11 mouse cellular contexts compared by ENCODE assay signal in the genomic region with DNA sequence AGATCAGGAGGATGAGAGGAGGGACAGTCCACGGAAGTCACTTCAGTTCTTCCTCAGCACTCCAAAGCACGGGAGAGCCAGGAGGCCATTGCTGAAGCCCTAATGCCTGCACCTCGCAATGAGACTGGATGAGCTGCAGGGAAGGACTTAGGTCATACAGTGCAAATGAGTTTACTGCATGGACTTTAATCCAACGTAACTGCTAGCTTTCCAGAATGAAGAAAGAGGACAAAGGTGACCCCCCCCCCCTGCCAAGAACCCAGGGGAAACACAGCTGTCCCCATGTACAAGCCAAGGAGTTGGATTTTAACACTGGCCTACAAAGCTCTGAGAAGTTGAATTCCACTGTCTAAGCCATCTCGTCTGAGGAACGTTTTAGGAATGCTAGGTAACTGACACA. TPM values are rescaled to one million over a fixed set of nuclear protein-coding genes. Genes with fewer than 3 reads are reported as not detected.
DNase-seq lines count a peak whose midpoint lies in the region; ATAC-seq and TF ChIP-seq lines count a peak whose summit lies in the region.
"Had no signal": no experiment of that assay in that cellular context is flagged by ENCODE, and none has a peak within 500 bp of the region (broad histone marks: within the 10 kb centered on the region; RNA-seq: fewer than 3 reads in every experiment).

No protein-coding gene starts in this region.

- no peak overlapping the region for H3K4me3 ChIP-seq in liver, adult 2 months (ENCODE audit: insufficient read depth, low read depth, low read length)
- H3K4me3 ChIP-seq in liver, embryonic 11.5 days (ENCODE audit: low read depth, low read length), result no peak overlapping the region
- no peak overlapping the region for H3K4me3 ChIP-seq in embryonic fibroblast, embryonic 13.5 days (ENCODE audit: insufficient read depth, low read length)
- no peak overlapping the region for H3K4me3 ChIP-seq in kidney, postnatal 0 days (replicated peaks; ENCODE audit: low read depth, low read length)
- H3K4me3 ChIP-seq in macrophage (ENCODE audit: inconsistent target), result no peak overlapping the region
- no peak overlapping the region for H3K4me3 ChIP-seq in left cerebral cortex, adult 2 months
- H3K4me3 ChIP-seq: embryonic facial prominence, embryonic 10.5 days; limb, embryonic 12.5 days; midbrain, embryonic 13.5 days had no signal

- no peak overlapping the region for H3K4me2 ChIP-seq in liver, embryonic 11.5 days
- H3K4me2 ChIP-seq in kidney, postnatal 0 days (ENCODE audit: low read length), result no peak overlapping the region
- H3K4me2 ChIP-seq: limb, embryonic 12.5 days; midbrain, embryonic 13.5 days had no signal

- intact Hi-C loops in left cerebral cortex, adult 2 months (cut with DNase I), result no loop called here

- ATAC-seq in liver, embryonic 11.5 days (replicated peaks; ENCODE audit: low FRiP score), result no peak
- peak; percentile 82 for ATAC-seq in kidney, postnatal 0 days (replicated peaks; ENCODE audit: low FRiP score, low read depth)

- DNase-seq in liver, adult 2 months (ENCODE audit: extremely low read depth, low read depth, low spot score), result peak; percentile 95
- no peak for DNase-seq in liver, embryonic 11.5 days (ENCODE audit: low spot score)
- DNase-seq in kidney, postnatal 0 days (ENCODE audit: low spot score), result no peak
- DNase-seq in embryo, embryonic 10.5 days (ENCODE audit: low spot score), result no peak
- DNase-seq in left cerebral cortex, adult 2 months (ENCODE audit: extremely low spot score in 1 of 2, low spot score in 2 of 2), result no peak

- H3K36me3 ChIP-seq in liver, adult 2 months (ENCODE audit: control insufficient read depth, insufficient read depth, low read length), result peaks cover 12% of the 10 kb centered on the region
- peaks cover 7% of the 10 kb centered on the region; the same call in 1 of the 2 replicates for H3K36me3 ChIP-seq in liver, embryonic 11.5 days (ENCODE audit: control insufficient read depth, insufficient read depth, low read length)
- H3K36me3 ChIP-seq in kidney, postnatal 0 days (ENCODE audit: insufficient read depth, low read length), result peaks cover 7% of the 10 kb centered on the region; the same call in 1 of the 2 replicates
- H3K36me3 ChIP-seq in macrophage (ENCODE audit: inconsistent target), result peaks cover 72% of the 10 kb centered on the region

- H3K27me3 ChIP-seq in liver, adult 2 months (ENCODE audit: control insufficient read depth, insufficient read depth, low read length), result no peaks in the 10 kb centered on the region
- H3K27me3 ChIP-seq in liver, embryonic 11.5 days (replicated peaks; ENCODE audit: control insufficient read depth, insufficient read depth, low read length), result no peaks in the 10 kb centered on the region
- no peaks in the 10 kb centered on the region for H3K27me3 ChIP-seq in kidney, postnatal 0 days (ENCODE audit: insufficient read depth, low read length)
- H3K27me3 ChIP-seq: CH12.LX; limb, embryonic 12.5 days; midbrain, embryonic 13.5 days had no signal

- WGBS in liver, adult 2 months, result 14% methylated on average over 6 of the region's 6 CpGs
- WGBS in liver, embryonic 11.5 days, result 83% methylated on average over 6 of the region's 6 CpGs
- WGBS in kidney, postnatal 0 days, result 71% methylated on average over 6 of the region's 6 CpGs
- 90% methylated on average over 6 of the region's 6 CpGs for WGBS in macrophage (ENCODE audit: missing documents)

- H3K27ac ChIP-seq in liver, adult 2 months (replicated peaks; ENCODE audit: insufficient read depth, low read depth, low read length), result peak overlapping the region; percentile 99
- H3K27ac ChIP-seq in liver, embryonic 11.5 days (ENCODE audit: low read depth, low read length), result no peak overlapping the region
- peak overlapping the region; percentile 94 for H3K27ac ChIP-seq in embryonic fibroblast, embryonic 13.5 days (ENCODE audit: insufficient read depth, low read length)
- H3K27ac ChIP-seq in kidney, postnatal 0 days, result peak overlapping the region; percentile 54
- H3K27ac ChIP-seq in macrophage, result peak overlapping the region; percentile 69
- no peak overlapping the region; the same call in 1 of the 2 replicates for H3K27ac ChIP-seq in left cerebral cortex, adult 2 months
- H3K27ac ChIP-seq: embryonic facial prominence, embryonic 10.5 days; limb, embryonic 12.5 days; midbrain, embryonic 13.5 days had no signal

- peaks cover 26% of the 10 kb centered on the region for H3K4me1 ChIP-seq in liver, adult 2 months (ENCODE audit: control insufficient read depth, insufficient read depth, low read length)
- peaks cover 3% of the 10 kb centered on the region; the same call in 1 of the 2 replicates for H3K4me1 ChIP-seq in liver, embryonic 11.5 days (replicated peaks; ENCODE audit: control insufficient read depth, insufficient read depth, low read length)
- H3K4me1 ChIP-seq in embryonic fibroblast, embryonic 13.5 days (ENCODE audit: control insufficient read depth, insufficient read depth, low read length), result peaks cover 26% of the 10 kb centered on the region
- no peaks in the 10 kb centered on the region for H3K4me1 ChIP-seq in kidney, postnatal 0 days (replicated peaks; ENCODE audit: insufficient read depth, low read length)
- H3K4me1 ChIP-seq: limb, embryonic 12.5 days had no signal

- no peak for TF ChIP-seq CTCF in liver, adult 2 months (IDR thresholded peaks at IDR 0.05; ENCODE audit: low read depth, low read length)
- TF ChIP-seq CTCF in embryonic fibroblast, embryonic 13.5 days (IDR thresholded peaks at IDR 0.05; ENCODE audit: borderline replicate concordance, insufficient read depth, low read length), result no peak
- TF ChIP-seq CTCF in kidney, postnatal 0 days (IDR thresholded peaks at IDR 0.05; ENCODE audit: low read depth), result no peak
- TF ChIP-seq CTCF in left cerebral cortex, adult 2 months (IDR thresholded peaks at IDR 0.05), result no peak

- TF ChIP-seq POLR2A in liver, adult 2 months (IDR thresholded peaks at IDR 0.05; ENCODE audit: extremely low read depth, insufficient read depth, low read length), result no peak
- TF ChIP-seq POLR2A in embryonic fibroblast, embryonic 13.5 days (IDR thresholded peaks at IDR 0.05; ENCODE audit: low read depth, low read length), result no peak

- peaks cover 3% of the 10 kb centered on the region; the same call in 1 of the 2 replicates for H3K79me2 ChIP-seq in liver, adult 2 months (ENCODE audit: control insufficient read depth, insufficient read depth, low read length)
- peaks cover 53% of the 10 kb centered on the region for H3K79me2 ChIP-seq in macrophage (ENCODE audit: inconsistent target)

- H3K9ac ChIP-seq in liver, adult 2 months (ENCODE audit: low read depth, low read length), result peak overlapping the region; percentile 42
- no peak overlapping the region for H3K9ac ChIP-seq in liver, embryonic 11.5 days (ENCODE audit: low read depth, low read length)
- H3K9ac ChIP-seq in kidney, postnatal 0 days (ENCODE audit: low read depth, low read length), result no peak overlapping the region
- H3K9ac ChIP-seq: limb, embryonic 12.5 days; midbrain, embryonic 13.5 days had no signal

- H3K9me3 ChIP-seq in liver, embryonic 11.5 days (ENCODE audit: control insufficient read depth, low read length), result no peaks in the 10 kb centered on the region
- no peaks in the 10 kb centered on the region for H3K9me3 ChIP-seq in kidney, postnatal 0 days (replicated peaks; ENCODE audit: low read length)
- H3K9me3 ChIP-seq: embryonic facial prominence, embryonic 10.5 days; limb, embryonic 12.5 days; midbrain, embryonic 13.5 days had no signal

RNA-seq across cellular contexts. Expression of a gene that starts 16.6 kb away (rescaled TPM):
- 27.9 and 28.9 TPM in 2 replicates for total RNA-seq in liver, adult 2 months (2014; rRNA removed)
- polyA plus RNA-seq in liver, adult 2 months (2012; rRNA removed), result 18.2 and 18.8 TPM in 2 replicates
- polyA plus RNA-seq in liver, embryonic 11.5 days (2014; fragmentation: Nextera tagmentation; extraction: Ambion mirVana), result 30.9 and 33.3 TPM in 2 replicates
- 41.8 and 60.3 TPM in 2 replicates for polyA plus RNA-seq in embryonic fibroblast, embryonic 13.5 days (2011; ENCODE audit: insufficient read length, low read depth, missing spikeins)
- 46.5 and 47.7 TPM in 2 replicates for polyA plus RNA-seq in kidney, postnatal 0 days (2015; fragmentation: Nextera tagmentation; extraction: Ambion mirVana)
- 10 to 100 TPM; 21.4 to 91.7 (median 51.8) TPM for total RNA-seq in macrophage (2018; cell fraction: chromatin; rRNA removed)
- 100 to 1,000 TPM in 1 of 26 experiments, 10 to 100 TPM in 25; 39.3 to 100 (median 60.9) TPM for total RNA-seq in macrophage (2018; cell fraction: cytosol; rRNA removed)
- 100 to 1,000 TPM in 1 of 26 experiments, 10 to 100 TPM in 25; 28.8 to 109 (median 58.2) TPM for total RNA-seq in macrophage (2018; cell fraction: nucleus; rRNA removed)
- 61.6 to 83.8 TPM (median 65.2 TPM) in 3 replicates for polyA plus RNA-seq in macrophage (2018)
- 10 to 100 TPM; 34.9 to 36.0 TPM for total RNA-seq in left cerebral cortex, adult 2 months (2021)

Comparison
In these comparisons a context has a peak if more than half of its experiments do, and no peak if none do; other contexts are left out.
1. H3K27ac ChIP-seq: peak in liver, adult 2 months (single experiment), embryonic fibroblast, embryonic 13.5 days (single experiment), kidney, postnatal 0 days (single experiment) and macrophage (single experiment); none in liver, embryonic 11.5 days (single experiment) and left cerebral cortex, adult 2 months (single experiment).